Mouse (Mus musculus) ES-E14 (cell line): ENCODE data around the gene Galnt2. TPM values are rescaled to one million over a fixed set of nuclear protein-coding genes. Genes with fewer than 3 reads are reported as not detected.

Experiments used
- DNase-seq: peaks from one replicate; pipeline ENCODE4 v3.0.0-alpha.2; 2013; ENCODE audit warnings: low read depth, low spot score
- H3K27ac ChIP-seq: 2 replicates; pipeline ENCODE4 v1.5.1; 2012; ENCODE audit warnings: low read depth, mild to moderate bottlenecking, low read length, moderate library complexity, mixed read lengths; ENCODE audit not compliant: poor library complexity, insufficient read depth, severe bottlenecking
- H3K36me3 ChIP-seq: 2 replicates; pipeline ENCODE4 v1.6.1; 2012; ENCODE audit warnings: mild to moderate bottlenecking, low read length, moderate library complexity, mixed read lengths; ENCODE audit not compliant: control insufficient read depth, poor library complexity, insufficient read depth, severe bottlenecking
- H3K4me1 ChIP-seq, 2 experiments: fragments of 150-350 bp in 1 of 2; sonication (generic) in 1 of 2; 2 replicates each; pipeline ENCODE4 v1.6.1; 2012; ENCODE audit warnings: low read length in 2 of 2, mild to moderate bottlenecking in 1 of 2, mixed read lengths in 1 of 2; ENCODE audit not compliant: control insufficient read depth in 2 of 2, insufficient read depth in 2 of 2, poor library complexity in 1 of 2
- H3K4me3 ChIP-seq, 2 experiments: fragments of 150-350 bp in 1 of 2; sonication (generic) in 1 of 2; 2 replicates each; pipeline ENCODE4 v1.5.1; 2012; ENCODE audit warnings: low read length in 2 of 2, low read depth in 1 of 2, mild to moderate bottlenecking in 1 of 2, mixed read lengths in 1 of 2; ENCODE audit not compliant: insufficient read depth in 1 of 2, poor library complexity in 1 of 2, severe bottlenecking in 1 of 2
- H3K9ac ChIP-seq: 2 replicates; pipeline ENCODE4 v1.6.1; 2012; ENCODE audit warnings: low read depth, mild to moderate bottlenecking, low read length, mixed read lengths; ENCODE audit not compliant: poor library complexity, insufficient read depth, severe bottlenecking
- H3K9me3 ChIP-seq: fragments of 150-350 bp; sonication (generic); 2 replicates; pipeline ENCODE4 v1.6.1; 2012; ENCODE audit warnings: low read depth, mild to moderate bottlenecking, low read length; ENCODE audit not compliant: control insufficient read depth, insufficient read depth
- CHD2 ChIP-seq: IDR thresholded peaks from 2 replicates; pipeline ENCODE4 v1.6.1; 2014; ENCODE audit warnings: mild to moderate bottlenecking, low read depth, low read length, inconsistent platforms
- HCFC1 ChIP-seq: IDR thresholded peaks from 2 replicates; pipeline ENCODE4 v1.6.1; 2012; ENCODE audit warnings: low read length, inconsistent platforms, borderline replicate concordance; ENCODE audit not compliant: insufficient read depth
- MAFK ChIP-seq: IDR thresholded peaks from 2 replicates; pipeline ENCODE4 v1.6.1; 2014; ENCODE audit warnings: mild to moderate bottlenecking, low read depth, low read length, inconsistent platforms; ENCODE audit not compliant: insufficient read depth
- ZC3H11A ChIP-seq: IDR thresholded peaks from 2 replicates; pipeline ENCODE4 v1.6.1; 2012; ENCODE audit warnings: low read depth, mild to moderate bottlenecking, inconsistent platforms, low read length, borderline replicate concordance
- ZNF384 ChIP-seq: IDR thresholded peaks from 2 replicates; pipeline ENCODE4 v1.6.1; 2012; ENCODE audit warnings: low read depth, low read length, inconsistent platforms
- in situ Hi-C, 2 experiments: fragments of 600-800 bp; cut with MboI; formaldehyde crosslinking; loops; one replicate each; pipeline ENCODE4 v1.15.1; 2025; ENCODE audit warnings: low sequenced_read_pairs in 2 of 2, inconsistent platforms in 1 of 2; ENCODE audit not compliant: unreplicated experiment in 2 of 2
- total RNA-seq: library from RNA; depleted of rRNA; stranded (reverse); fragments of 300-350 nt; gene quantifications from 2 replicates; pipeline ENCODE4 v1.2.3, GENCODE M21; 2012

The Galnt2 gene
- total RNA-seq, 1 experiment = 45.6 TPM

DNA sequence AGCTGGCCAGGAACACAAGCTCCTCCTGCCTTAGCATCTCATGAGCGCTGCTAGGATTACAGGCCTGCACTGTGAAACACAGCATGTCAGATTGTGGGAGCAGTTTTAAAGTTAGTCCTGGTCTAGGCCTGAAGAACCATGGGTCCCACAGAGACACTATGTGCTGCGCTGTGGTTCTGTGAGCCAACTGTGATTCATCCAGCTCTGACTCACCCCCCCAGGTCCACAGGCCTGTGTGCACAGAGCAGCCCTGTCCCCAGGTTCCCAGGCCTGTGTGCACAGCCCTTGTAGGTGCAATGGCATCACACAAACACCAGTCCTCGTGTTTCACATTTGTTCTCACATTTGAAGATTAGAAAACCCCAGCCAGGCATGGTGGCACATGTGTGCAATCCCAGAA is 99.9 kb downstream of the Galnt2 start:
- Histone ChIP-seq H3K27ac (no peak overlapping the region), H3K4me3 (no peak overlapping the region), H3K9ac (no peak overlapping the region), H3K9me3 (no peaks in the 10 kb centered on the region), H3K4me1 (0 out of 4 replicates have a peak, but pooled peaks cover 0 to 2% of the 10 kb centered on the region in 2 experiments), H3K36me3 (peaks cover 25% of the 10 kb centered on the region; the same call in 1 of the 2 replicates)
- TF ChIP-seq CHD2 (no peak), HCFC1 (no peak), MAFK (no peak), ZC3H11A (no peak), ZNF384 (no peak)
- no peak for DNase-seq
- in situ Hi-C loops = no loop called here

DNA sequence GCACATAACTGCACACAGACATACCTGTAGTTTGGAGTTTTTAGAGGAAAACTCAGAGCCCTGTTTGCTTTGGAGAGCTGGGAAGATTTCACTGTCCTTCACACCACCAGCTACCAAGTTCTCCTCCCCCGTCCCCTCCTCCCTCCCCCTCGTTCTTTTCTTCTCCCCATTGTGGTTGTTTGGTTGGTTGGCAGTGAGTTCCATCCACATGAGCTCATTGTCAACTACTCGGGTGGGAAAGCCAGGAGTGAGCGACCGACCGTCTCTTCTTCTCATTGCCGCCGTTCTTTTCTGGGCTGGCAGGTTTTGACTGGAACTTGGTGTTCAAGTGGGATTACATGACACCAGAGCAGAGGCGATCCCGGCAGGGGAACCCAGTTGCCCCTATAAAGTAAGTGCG is 100.5 kb downstream of the Galnt2 start:
- in situ Hi-C loops = no loop called here
- Histone ChIP-seq H3K27ac (no peak overlapping the region), H3K4me1 (0 out of 4 replicates have a peak, but pooled peaks cover 0 to 2% of the 10 kb centered on the region in 2 experiments), H3K9ac (no peak overlapping the region), H3K4me3 (no peak overlapping the region), H3K9me3 (no peaks in the 10 kb centered on the region), H3K36me3 (peaks cover 25% of the 10 kb centered on the region; the same call in 1 of the 2 replicates)
- no peak for TF ChIP-seq CHD2
- TF ChIP-seq MAFK = no peak
- TF ChIP-seq ZNF384 = no peak
- DNase-seq = no peak

DNA sequence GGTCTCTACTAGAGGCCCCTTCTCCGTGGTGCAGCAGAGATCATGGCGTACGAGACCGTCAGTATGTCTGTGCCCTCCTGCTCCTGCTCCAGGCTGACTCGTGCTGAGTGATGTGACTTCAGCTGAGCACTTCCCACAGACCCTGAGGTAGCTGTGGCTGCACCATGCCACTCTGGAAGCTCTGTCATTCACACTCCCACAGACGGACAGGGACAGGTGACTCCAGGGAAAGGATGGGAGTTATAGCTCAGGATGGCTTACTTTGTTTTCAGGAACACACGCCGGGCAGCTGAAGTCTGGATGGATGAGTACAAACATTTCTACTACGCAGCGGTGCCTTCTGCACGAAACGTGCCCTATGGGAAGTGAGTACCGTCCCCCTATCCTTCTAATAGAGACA is 105.1 kb downstream of the Galnt2 start:
- H3K4me3 ChIP-seq = no peak overlapping the region
- in situ Hi-C loops = no loop called here
- TF ChIP-seq MAFK (no peak), HCFC1 (no peak), CHD2 (no peak), ZNF384 (no peak), ZC3H11A (no peak)

DNA sequence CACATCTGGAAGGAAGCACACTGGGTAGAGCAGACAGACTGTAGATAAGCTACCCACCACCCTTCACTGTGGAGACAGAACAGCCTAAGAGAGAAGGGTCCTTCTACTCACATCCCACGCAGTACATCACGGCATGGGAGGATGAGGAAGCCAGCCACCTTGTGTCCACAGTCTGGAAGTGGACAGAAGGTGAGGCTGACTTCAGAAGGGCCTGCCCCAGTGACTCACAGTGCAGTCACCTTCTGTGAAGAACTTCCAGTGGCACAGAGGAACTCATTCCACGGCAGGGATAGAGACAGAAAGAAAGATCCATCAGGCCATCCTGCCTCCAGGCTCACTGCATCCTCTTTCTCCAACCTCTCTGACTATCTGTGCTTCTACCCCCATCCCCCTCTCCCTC is 108.6 kb downstream of the Galnt2 start:
- Histone ChIP-seq H3K9me3 (no peaks in the 10 kb centered on the region), H3K36me3 (peaks cover 46% of the 10 kb centered on the region), H3K27ac (no peak overlapping the region)

More for the DNA sequence above, 105.1 kb downstream of the Galnt2 start:
- DNase-seq = no peak
- no peak overlapping the region for H3K9ac ChIP-seq
- no peaks in the 10 kb centered on the region for H3K9me3 ChIP-seq
- H3K27ac ChIP-seq = no peak overlapping the region; the same call in 1 of the 2 replicates
- H3K4me1 ChIP-seq = no peaks in the 10 kb centered on the region
- H3K36me3 ChIP-seq = peaks cover 38% of the 10 kb centered on the region; the same call in 1 of the 2 replicates

More for the DNA sequence above, 108.6 kb downstream of the Galnt2 start:
- in situ Hi-C loops = no loop called here
- no peak for DNase-seq
- no peak for TF ChIP-seq ZNF384
- TF ChIP-seq MAFK = no peak
- TF ChIP-seq ZC3H11A = no peak
- TF ChIP-seq CHD2 = no peak
- no peak for TF ChIP-seq HCFC1
- Histone ChIP-seq H3K4me3 (no peak overlapping the region), H3K4me1 (0 out of 4 replicates have a peak, but pooled peaks cover 0 to 1% of the 10 kb centered on the region in 2 experiments), H3K9ac (no peak overlapping the region)
